Mouse (Mus musculus) erythroblast, embryonic 14.5 days (primary cell): ENCODE data around the gene Vti1a.

Source experiments
- GATA1 ChIP-seq: IDR thresholded peaks from 2 replicates; pipeline ENCODE4 v1.6.1; 2012; ENCODE audit warnings: low read length, inconsistent platforms, mixed read lengths
- TAL1 ChIP-seq: IDR thresholded peaks from 3 replicates; pipeline ENCODE4 v1.6.1; 2012; ENCODE audit warnings: low read length, inconsistent platforms, mixed read lengths

DNA sequence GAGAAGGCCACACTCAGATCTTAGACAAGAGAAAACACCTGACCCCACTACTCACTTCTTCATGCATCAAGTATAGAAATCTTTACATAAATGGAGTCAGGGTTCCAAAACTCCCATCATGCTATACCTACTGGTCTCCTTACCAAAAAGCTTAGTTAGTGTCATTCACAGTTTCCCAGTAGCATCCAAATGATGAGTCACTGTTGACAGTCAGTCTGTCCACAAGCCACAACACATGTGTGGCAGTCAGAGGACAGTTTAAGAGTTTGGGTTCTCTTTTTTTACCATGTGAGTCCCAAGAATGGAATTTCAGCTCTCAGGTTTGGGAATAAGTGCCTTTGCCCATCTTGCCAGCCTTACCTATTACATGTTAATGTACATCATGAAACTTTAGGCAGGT, 27.1 kb upstream of the Vti1a start:
- no peak for TF ChIP-seq GATA1
- no peak for TF ChIP-seq TAL1
